Mouse (Mus musculus): ENCODE measurements around the gene Ankrd33b.

The Ankrd33b gene

GRCm38 (mm10) chr15:31367481-31368200 is at the start of gene Ankrd33b:
Gene Ankrd33b, minus strand, starts transcription at chr15:31367726.
- DNase-seq (ENCODE audit: low read depth, low spot score): peak; percentile 73

GRCm38 (mm10) chr15:31415181-31415580 is 47.7 kb upstream of the Ankrd33b start:
- DNase-seq (ENCODE audit: low read depth, low spot score): no peak

- DNase-seq (ENCODE audit: low read depth, low spot score): peak; percentile 51
These were observed 46.8 kb upstream of the Ankrd33b start for GRCm38 (mm10) chr15:31414179-31414898.

- DNase-seq (ENCODE audit: low read depth, low spot score): peak; percentile 48
These were observed 46.1 kb upstream of the Ankrd33b start for GRCm38 (mm10) chr15:31413662-31414061.

GRCm38 (mm10) chr15:31412933-31413332 is 45.4 kb upstream of the Ankrd33b start:
- peak; percentile 96 for DNase-seq (ENCODE audit: low read depth, low spot score)

GRCm38 (mm10) chr15:31412436-31412835 is 44.9 kb upstream of the Ankrd33b start:
- DNase-seq (ENCODE audit: low read depth, low spot score): no peak

- no peak for DNase-seq (ENCODE audit: low read depth, low spot score)
These were observed 40.0 kb upstream of the Ankrd33b start for GRCm38 (mm10) chr15:31407490-31407889.

GRCm38 (mm10) chr15:31406881-31407280 is 39.4 kb upstream of the Ankrd33b start:
- no peak for DNase-seq (ENCODE audit: low read depth, low spot score)

- DNase-seq (ENCODE audit: low read depth, low spot score): peak; percentile 67
These were observed 36.8 kb upstream of the Ankrd33b start for GRCm38 (mm10) chr15:31404346-31404745.

- no peak for DNase-seq (ENCODE audit: low read depth, low spot score)
These were observed 34.8 kb upstream of the Ankrd33b start for GRCm38 (mm10) chr15:31402200-31402892.

- peak; percentile 90 for DNase-seq (ENCODE audit: low read depth, low spot score)
These were observed 33.4 kb upstream of the Ankrd33b start for GRCm38 (mm10) chr15:31400974-31401373.

- DNase-seq (ENCODE audit: low read depth, low spot score): no peak
These were observed 31.2 kb upstream of the Ankrd33b start for GRCm38 (mm10) chr15:31398769-31399168.

GRCm38 (mm10) chr15:31397379-31397778 is 29.9 kb upstream of the Ankrd33b start:
- DNase-seq (ENCODE audit: low read depth, low spot score): no peak

GRCm38 (mm10) chr15:31396755-31397154 is 29.2 kb upstream of the Ankrd33b start:
- no peak for DNase-seq (ENCODE audit: low read depth, low spot score)

GRCm38 (mm10) chr15:31395986-31396385 is 28.5 kb upstream of the Ankrd33b start:
- no peak for DNase-seq (ENCODE audit: low read depth, low spot score)

- DNase-seq (ENCODE audit: low read depth, low spot score): no peak
These were observed 25.9 kb upstream of the Ankrd33b start for GRCm38 (mm10) chr15:31393402-31393801.

GRCm38 (mm10) chr15:31392705-31393104 is 25.2 kb upstream of the Ankrd33b start:
- no peak for DNase-seq (ENCODE audit: low read depth, low spot score)

GRCm38 (mm10) chr15:31392135-31392534 is 24.6 kb upstream of the Ankrd33b start:
- no peak for DNase-seq (ENCODE audit: low read depth, low spot score)

GRCm38 (mm10) chr15:31381936-31382468 is 14.5 kb upstream of the Ankrd33b start:
- no peak for DNase-seq (ENCODE audit: low read depth, low spot score)

- peak; percentile 91 for DNase-seq (ENCODE audit: low read depth, low spot score)
These were observed 11.9 kb upstream of the Ankrd33b start for GRCm38 (mm10) chr15:31379471-31379870.

GRCm38 (mm10) chr15:31375212-31375611 is 7.7 kb upstream of the Ankrd33b start:
- no peak for DNase-seq (ENCODE audit: low read depth, low spot score)

GRCm38 (mm10) chr15:31369125-31369612 is 1.6 kb upstream of the Ankrd33b start:
- no peak for DNase-seq (ENCODE audit: low read depth, low spot score)

Data from R1 (cell line).